Mouse (Mus musculus) testis, adult 2 months (tissue): ENCODE results near the gene Dmkn.

ENCODE experiments used
- CTCF ChIP-seq: fragments of 200-500 bp; IDR thresholded peaks from 2 replicates; pipeline ENCODE4 v1.5.1; 2012; ENCODE audit warnings: low read depth, mild to moderate bottlenecking, inconsistent platforms, low read length, moderate library complexity; ENCODE audit not compliant: control insufficient read depth, insufficient read depth, insufficient replicate concordance
- POLR2A ChIP-seq: fragments of 200-500 bp; IDR thresholded peaks from 2 replicates; pipeline ENCODE4 v1.6.1; 2012; ENCODE audit warnings: low read depth, mild to moderate bottlenecking, inconsistent platforms, low read length, moderate library complexity; ENCODE audit not compliant: control insufficient read depth

- TF ChIP-seq CTCF (no peak), POLR2A (no peak)
Measured at GRCm38 (mm10) chr7:30826660-30827059, 63.1 kb downstream of the Dmkn start.
